Mouse (Mus musculus): ENCODE data around the gene Stk10. TPM values are rescaled to one million over a fixed set of nuclear protein-coding genes. Genes with fewer than 3 reads are reported as not detected.

The Stk10 gene
- polyA plus RNA-seq, 1 experiment from 2014 or later = 1.4 TPM

GRCm38 (mm10) chr11:32533482-32534261 lies 567 bp downstream of the Stk10 start:
- Histone ChIP-seq H3K36me3 (ENCODE audit: control insufficient read depth, insufficient read depth, low read length) (no peaks in the 10 kb centered on the region), H3K27ac (replicated peaks; ENCODE audit: low read depth, low read length) (no peak overlapping the region), H3K9me3 (ENCODE audit: control insufficient read depth, low read length) (no peaks in the 10 kb centered on the region), H3K9ac (replicated peaks; ENCODE audit: low read length) (peak overlapping the region; percentile 66), H3K4me2 (ENCODE audit: low read length) (peak overlapping the region; percentile 89), H3K4me3 (replicated peaks; ENCODE audit: low read depth, low read length) (peak overlapping the region; percentile 60), H3K4me1 (ENCODE audit: control insufficient read depth, insufficient read depth, low read length) (peaks cover 14% of the 10 kb centered on the region; the same call in 1 of the 2 replicates), H3K27me3 (ENCODE audit: control insufficient read depth, insufficient read depth, low read length) (peaks cover 19% of the 10 kb centered on the region; the same call in 1 of the 2 replicates)
- ATAC-seq (ENCODE audit: low FRiP score, low TSS enrichment) = peak; percentile 38; the same call in 1 of the 2 replicates
- under 1% methylated on average over 24 of the region's 24 CpGs for WGBS
- peak; percentile 39 for DNase-seq

- Histone ChIP-seq H3K9me3 (ENCODE audit: control insufficient read depth, low read length) (no peaks in the 10 kb centered on the region), H3K4me1 (ENCODE audit: control insufficient read depth, insufficient read depth, low read length) (peaks cover 14% of the 10 kb centered on the region; the same call in 1 of the 2 replicates), H3K27me3 (ENCODE audit: control insufficient read depth, insufficient read depth, low read length) (peaks cover 19% of the 10 kb centered on the region; the same call in 1 of the 2 replicates), H3K36me3 (ENCODE audit: control insufficient read depth, insufficient read depth, low read length) (no peaks in the 10 kb centered on the region), H3K4me3 (replicated peaks; ENCODE audit: low read depth, low read length) (no peak overlapping the region), H3K9ac (replicated peaks; ENCODE audit: low read length) (no peak overlapping the region; the same call in 1 of the 2 replicates), H3K4me2 (ENCODE audit: low read length) (peak overlapping the region; percentile 89), H3K27ac (replicated peaks; ENCODE audit: low read depth, low read length) (no peak overlapping the region)
- ATAC-seq (ENCODE audit: low FRiP score, low TSS enrichment) (no peak), DNase-seq (no peak)
- 74% methylated on average over 7 of the region's 7 CpGs for WGBS
Measured at GRCm38 (mm10) chr11:32534453-32535075, 1.5 kb downstream of the Stk10 start.

GRCm38 (mm10) chr11:32535646-32536045 lies 2.5 kb downstream of the Stk10 start:
- no peak for DNase-seq
- Histone ChIP-seq H3K27me3 (ENCODE audit: control insufficient read depth, insufficient read depth, low read length) (peaks cover 18% of the 10 kb centered on the region; the same call in 1 of the 2 replicates), H3K4me1 (ENCODE audit: control insufficient read depth, insufficient read depth, low read length) (peaks cover 14% of the 10 kb centered on the region; the same call in 1 of the 2 replicates), H3K36me3 (ENCODE audit: control insufficient read depth, insufficient read depth, low read length) (no peaks in the 10 kb centered on the region), H3K27ac (replicated peaks; ENCODE audit: low read depth, low read length) (no peak overlapping the region), H3K4me3 (replicated peaks; ENCODE audit: low read depth, low read length) (no peak overlapping the region), H3K9ac (replicated peaks; ENCODE audit: low read length) (no peak overlapping the region), H3K9me3 (ENCODE audit: control insufficient read depth, low read length) (no peaks in the 10 kb centered on the region), H3K4me2 (ENCODE audit: low read length) (no peak overlapping the region)
- ATAC-seq (ENCODE audit: low FRiP score, low TSS enrichment) = no peak
- WGBS = 95% methylated on average over 4 of the region's 4 CpGs

GRCm38 (mm10) chr11:32536954-32537353 lies 3.8 kb downstream of the Stk10 start:
- Histone ChIP-seq H3K27ac (replicated peaks; ENCODE audit: low read depth, low read length) (no peak overlapping the region), H3K36me3 (ENCODE audit: control insufficient read depth, insufficient read depth, low read length) (no peaks in the 10 kb centered on the region), H3K4me1 (ENCODE audit: control insufficient read depth, insufficient read depth, low read length) (peaks cover 14% of the 10 kb centered on the region; the same call in 1 of the 2 replicates), H3K4me3 (replicated peaks; ENCODE audit: low read depth, low read length) (no peak overlapping the region), H3K27me3 (ENCODE audit: control insufficient read depth, insufficient read depth, low read length) (peaks cover 11% of the 10 kb centered on the region; the same call in 1 of the 2 replicates), H3K9ac (replicated peaks; ENCODE audit: low read length) (no peak overlapping the region), H3K4me2 (ENCODE audit: low read length) (no peak overlapping the region), H3K9me3 (ENCODE audit: control insufficient read depth, low read length) (no peaks in the 10 kb centered on the region)
- DNase-seq = peak; percentile 20
- WGBS = 23% methylated on average over 7 of the region's 7 CpGs
- ATAC-seq (ENCODE audit: low FRiP score, low TSS enrichment) = no peak

- Histone ChIP-seq H3K9me3 (ENCODE audit: control insufficient read depth, low read length) (no peaks in the 10 kb centered on the region), H3K4me2 (ENCODE audit: low read length) (no peak overlapping the region), H3K36me3 (ENCODE audit: control insufficient read depth, insufficient read depth, low read length) (no peaks in the 10 kb centered on the region), H3K4me1 (ENCODE audit: control insufficient read depth, insufficient read depth, low read length) (peaks cover 14% of the 10 kb centered on the region; the same call in 1 of the 2 replicates), H3K4me3 (replicated peaks; ENCODE audit: low read depth, low read length) (no peak overlapping the region), H3K27me3 (ENCODE audit: control insufficient read depth, insufficient read depth, low read length) (0 out of 2 replicates have a peak, but pooled peaks cover 6% of the 10 kb centered on the region), H3K9ac (replicated peaks; ENCODE audit: low read length) (no peak overlapping the region), H3K27ac (replicated peaks; ENCODE audit: low read depth, low read length) (no peak overlapping the region)
- ATAC-seq (ENCODE audit: low FRiP score, low TSS enrichment) (no peak), DNase-seq (no peak)
- 71% methylated on average over 6 of the region's 6 CpGs for WGBS
Measured at GRCm38 (mm10) chr11:32538435-32538834, 5.3 kb downstream of the Stk10 start.

- no peak for ATAC-seq (ENCODE audit: low FRiP score, low TSS enrichment)
- Histone ChIP-seq H3K4me1 (ENCODE audit: control insufficient read depth, insufficient read depth, low read length) (peaks cover 10% of the 10 kb centered on the region; the same call in 1 of the 2 replicates), H3K4me3 (replicated peaks; ENCODE audit: low read depth, low read length) (no peak overlapping the region), H3K9me3 (ENCODE audit: control insufficient read depth, low read length) (no peaks in the 10 kb centered on the region), H3K9ac (replicated peaks; ENCODE audit: low read length) (no peak overlapping the region), H3K4me2 (ENCODE audit: low read length) (no peak overlapping the region), H3K27me3 (ENCODE audit: control insufficient read depth, insufficient read depth, low read length) (0 out of 2 replicates have a peak, but pooled peaks cover 6% of the 10 kb centered on the region), H3K27ac (replicated peaks; ENCODE audit: low read depth, low read length) (no peak overlapping the region), H3K36me3 (ENCODE audit: control insufficient read depth, insufficient read depth, low read length) (no peaks in the 10 kb centered on the region)
- no peak for DNase-seq
- 90% methylated on average over 4 of the region's 4 CpGs for WGBS
Measured at GRCm38 (mm10) chr11:32538846-32539245, 5.7 kb downstream of the Stk10 start.

- Histone ChIP-seq H3K27me3 (ENCODE audit: control insufficient read depth, insufficient read depth, low read length) (no peaks in the 10 kb centered on the region), H3K9ac (replicated peaks; ENCODE audit: low read length) (no peak overlapping the region), H3K36me3 (ENCODE audit: control insufficient read depth, insufficient read depth, low read length) (no peaks in the 10 kb centered on the region), H3K4me1 (ENCODE audit: control insufficient read depth, insufficient read depth, low read length) (peaks cover 4% of the 10 kb centered on the region; the same call in 1 of the 2 replicates), H3K4me2 (ENCODE audit: low read length) (no peak overlapping the region), H3K4me3 (replicated peaks; ENCODE audit: low read depth, low read length) (no peak overlapping the region), H3K9me3 (ENCODE audit: control insufficient read depth, low read length) (no peaks in the 10 kb centered on the region), H3K27ac (replicated peaks; ENCODE audit: low read depth, low read length) (no peak overlapping the region)
- ATAC-seq (ENCODE audit: low FRiP score, low TSS enrichment) = no peak
- no peak for DNase-seq
- 90% methylated on average over 7 of the region's 7 CpGs for WGBS
Measured at GRCm38 (mm10) chr11:32539717-32540116, 6.6 kb downstream of the Stk10 start.

GRCm38 (mm10) chr11:32540463-32540862 lies 7.4 kb downstream of the Stk10 start:
- H3K4me1 ChIP-seq (ENCODE audit: control insufficient read depth, insufficient read depth, low read length) = peaks cover 4% of the 10 kb centered on the region; the same call in 1 of the 2 replicates
- H3K9ac ChIP-seq (replicated peaks; ENCODE audit: low read length) = no peak overlapping the region
- H3K4me2 ChIP-seq (ENCODE audit: low read length) = no peak overlapping the region
- 87% methylated on average over 6 of the region's 6 CpGs for WGBS
- H3K4me3 ChIP-seq (replicated peaks; ENCODE audit: low read depth, low read length) = no peak overlapping the region
- H3K27ac ChIP-seq (replicated peaks; ENCODE audit: low read depth, low read length) = no peak overlapping the region
- no peaks in the 10 kb centered on the region for H3K36me3 ChIP-seq (ENCODE audit: control insufficient read depth, insufficient read depth, low read length)
- no peaks in the 10 kb centered on the region for H3K27me3 ChIP-seq (ENCODE audit: control insufficient read depth, insufficient read depth, low read length)
- DNase-seq = no peak
- ATAC-seq (ENCODE audit: low FRiP score, low TSS enrichment) = no peak
- H3K9me3 ChIP-seq (ENCODE audit: control insufficient read depth, low read length) = no peaks in the 10 kb centered on the region

All from midbrain, embryonic 14.5 days (tissue).